Comparison of ENCODE assay signal across 10 mouse cellular contexts in genomic region chr2:102057029-102057685, GRCm38 (mm10).
DNase-seq lines count a peak whose midpoint lies in the region; ATAC-seq lines count a peak whose summit lies in the region.
"Had no signal": no experiment of that assay in that cellular context is flagged by ENCODE, and none has a peak within 500 bp of the region (broad histone marks: within the 10 kb centered on the region; RNA-seq: fewer than 3 reads in every experiment).

No protein-coding gene starts in this region.

- H3K27me3 ChIP-seq in forebrain, embryonic 13.5 days: no peaks in the 10 kb centered on the region
- H3K27me3 ChIP-seq in forebrain, embryonic 11.5 days (ENCODE audit: control insufficient read depth, insufficient read depth, low read length): no peaks in the 10 kb centered on the region

- WGBS in forebrain, embryonic 13.5 days: 69% methylated on average over 9 of the region's 9 CpGs
- 78% methylated on average over 9 of the region's 9 CpGs for WGBS in forebrain, embryonic 11.5 days

- H3K27ac ChIP-seq in forebrain, embryonic 13.5 days: peak overlapping the region; percentile 51
- H3K27ac ChIP-seq in forebrain, embryonic 11.5 days (ENCODE audit: low read depth, low read length): no peak overlapping the region
- H3K27ac ChIP-seq: heart, adult 2 months; liver, embryonic 14.5 days had no signal

- no peak overlapping the region for H3K4me3 ChIP-seq in forebrain, embryonic 13.5 days
- H3K4me3 ChIP-seq in forebrain, embryonic 11.5 days (ENCODE audit: low read depth, low read length): no peak overlapping the region
- H3K4me3 ChIP-seq: heart, adult 2 months had no signal

- no peaks in the 10 kb centered on the region for H3K9me3 ChIP-seq in forebrain, embryonic 13.5 days (replicated peaks)
- no peaks in the 10 kb centered on the region for H3K9me3 ChIP-seq in forebrain, embryonic 11.5 days (ENCODE audit: control insufficient read depth, low read length)

- no peak overlapping the region for H3K9ac ChIP-seq in forebrain, embryonic 13.5 days
- H3K9ac ChIP-seq in forebrain, embryonic 11.5 days (ENCODE audit: low read length): no peak overlapping the region
- H3K9ac ChIP-seq: liver, embryonic 14.5 days had no signal

- peaks cover 18% of the 10 kb centered on the region for H3K4me1 ChIP-seq in forebrain, embryonic 13.5 days
- H3K4me1 ChIP-seq in forebrain, embryonic 11.5 days (replicated peaks; ENCODE audit: control insufficient read depth, insufficient read depth, low read length): no peaks in the 10 kb centered on the region

- ATAC-seq in forebrain, embryonic 13.5 days: peak; percentile 42
- no peak for ATAC-seq in forebrain, embryonic 11.5 days (replicated peaks; ENCODE audit: low FRiP score)

- no peak overlapping the region for H3K4me2 ChIP-seq in forebrain, embryonic 13.5 days
- no peak overlapping the region for H3K4me2 ChIP-seq in forebrain, embryonic 11.5 days (ENCODE audit: low read depth, low read length, severe bottlenecking)

- peaks cover 33% of the 10 kb centered on the region; the same call in 1 of the 2 replicates for H3K36me3 ChIP-seq in forebrain, embryonic 13.5 days (ENCODE audit: poor library complexity, severe bottlenecking)
- no peaks in the 10 kb centered on the region; the same call in 1 of the 2 replicates for H3K36me3 ChIP-seq in forebrain, embryonic 11.5 days (ENCODE audit: control insufficient read depth, insufficient read depth, low read length)

- no peak for DNase-seq in forebrain, embryonic 11.5 days (ENCODE audit: low spot score)
- DNase-seq in right cerebral cortex, adult 18-20 months: peak; percentile 66
- no peak for DNase-seq in right cerebral cortex, postnatal 14 days
- DNase-seq in lung, postnatal 14 days: peak; percentile 17
- DNase-seq in thymus, postnatal 36 days: peak; percentile 77 to 85
- no peak for DNase-seq in embryo, embryonic 10.5 days (ENCODE audit: low spot score)
- DNase-seq in kidney, postnatal 10 days: no peak

Comparison
In these comparisons a context has a peak if more than half of its experiments do, and no peak if none do; other contexts are left out.
1. DNase-seq: peak in right cerebral cortex, adult 18-20 months (single experiment), lung, postnatal 14 days (single experiment) and thymus, postnatal 36 days (2 of 2); none in forebrain, embryonic 11.5 days (single experiment), right cerebral cortex, postnatal 14 days (single experiment), embryo, embryonic 10.5 days (single experiment) and kidney, postnatal 10 days (single experiment).